ENCODE assay signal across 8 mouse cellular contexts in the genomic region with DNA sequence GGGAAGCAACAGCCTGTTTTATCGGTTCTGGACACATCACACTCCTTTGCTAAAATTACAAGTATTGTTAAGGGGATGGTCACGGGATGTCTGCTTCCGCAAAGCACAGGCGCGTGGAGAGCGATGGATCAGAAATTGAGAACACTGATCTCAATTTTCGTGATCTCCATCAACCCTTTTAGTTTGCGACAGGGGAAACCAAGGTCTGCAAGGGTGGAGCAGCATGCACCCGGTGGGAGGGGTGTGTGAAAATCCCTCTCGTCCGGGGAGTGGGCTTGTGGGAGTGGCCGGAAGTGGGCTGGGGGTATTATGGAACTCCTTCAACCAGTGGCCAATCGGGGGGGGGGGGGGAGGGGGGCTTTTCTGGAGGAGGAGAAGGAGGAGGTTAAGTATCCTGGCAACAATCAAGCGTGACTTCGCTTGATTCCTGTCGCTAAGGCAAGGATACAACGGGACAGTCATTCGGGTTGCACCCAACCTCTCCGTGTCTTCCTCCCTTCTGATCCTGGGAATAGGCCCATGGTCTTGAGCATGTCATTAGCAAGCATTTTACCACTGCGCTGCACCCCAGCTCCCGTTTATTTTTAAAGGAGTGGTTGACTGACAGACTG. TPM values are rescaled to one million over a fixed set of nuclear protein-coding genes. Genes with fewer than 3 reads are reported as not detected.
A peak's percentile ranks its signal among the peaks of the same experiment; 100 is the strongest.
DNase-seq lines count a peak whose midpoint lies in the region; ATAC-seq and TF ChIP-seq lines count a peak whose summit lies in the region.

No protein-coding gene starts in this region.

- no peak for TF ChIP-seq EP300 in heart, adult 2 months (IDR thresholded peaks at IDR 0.05; ENCODE audit: insufficient read depth, low read depth, low read length)

- 1% methylated on average over 21 of the region's 21 CpGs for WGBS in heart, adult 2 months
- WGBS in stomach, embryonic 16.5 days, result 3% methylated on average over 21 of the region's 21 CpGs

- peak overlapping the region; percentile 78 for H3K4me3 ChIP-seq in heart, adult 2 months
- peak overlapping the region; percentile 59 for H3K4me3 ChIP-seq in stomach, embryonic 16.5 days (replicated peaks; ENCODE audit: low read length)

- no peaks in the 10 kb centered on the region for H3K27me3 ChIP-seq in heart, adult 2 months (ENCODE audit: control insufficient read depth, insufficient read depth, low read length)
- H3K27me3 ChIP-seq in stomach, embryonic 16.5 days (ENCODE audit: control insufficient read depth, insufficient read depth, low read length), result no peaks in the 10 kb centered on the region

- no peaks in the 10 kb centered on the region for H3K36me3 ChIP-seq in heart, adult 2 months (ENCODE audit: control insufficient read depth, insufficient read depth, low read length)
- H3K36me3 ChIP-seq in stomach, embryonic 16.5 days (ENCODE audit: control insufficient read depth, insufficient read depth, low read length), result no peaks in the 10 kb centered on the region

- peak overlapping the region; percentile 73 for H3K4me2 ChIP-seq in stomach, embryonic 16.5 days (ENCODE audit: low read depth, low read length)

- intact Hi-C loops in heart, adult 2 months (cut with DNase I), result no loop called here

- DNase-seq in 416B (ENCODE audit: low read depth), result peak; percentile 85
- peak; percentile 50 for DNase-seq in cerebellum, postnatal 14 days
- DNase-seq in heart, adult 2 months, result peak; percentile 34 to 51
- DNase-seq in layer of hippocampus, postnatal 36 days, result peak; percentile 27 to 36
- DNase-seq in mesoderm, embryonic 11.5 days (ENCODE audit: low read depth, low spot score), result peak; percentile 83
- no peak for DNase-seq in urinary bladder, adult 2 months (ENCODE audit: low spot score)

- no peak for TF ChIP-seq CTCF in heart, adult 2 months (IDR thresholded peaks at IDR 0.05)

- no peak for TF ChIP-seq POLR2A in heart, adult 2 months (IDR thresholded peaks at IDR 0.05; ENCODE audit: insufficient read depth, low read depth, low read length)

- peak overlapping the region; percentile 77 for H3K27ac ChIP-seq in heart, adult 2 months
- H3K27ac ChIP-seq in stomach, embryonic 16.5 days (ENCODE audit: low read length), result no peak overlapping the region

- no peaks in the 10 kb centered on the region for H3K9me3 ChIP-seq in stomach, embryonic 16.5 days (replicated peaks; ENCODE audit: control insufficient read depth, low read length)

- peak; percentile 53 for ATAC-seq in CD4-positive, CD25-positive, alpha-beta regulatory T cell, adult 4 months
- peak; percentile 45; the same call in 1 of the 2 replicates for ATAC-seq in stomach, embryonic 16.5 days (ENCODE audit: insufficient read depth, low FRiP score)

- peaks cover 3% of the 10 kb centered on the region for H3K4me1 ChIP-seq in heart, adult 2 months (ENCODE audit: control insufficient read depth, insufficient read depth, low read length)
- peaks cover 8% of the 10 kb centered on the region for H3K4me1 ChIP-seq in stomach, embryonic 16.5 days (ENCODE audit: control insufficient read depth, insufficient read depth, low read length)

- H3K79me2 ChIP-seq in heart, adult 2 months (replicated peaks; ENCODE audit: control insufficient read depth, insufficient read depth, low read length), result no peaks in the 10 kb centered on the region

- peak overlapping the region; percentile 92 for H3K9ac ChIP-seq in heart, adult 2 months (ENCODE audit: low read depth, low read length)
- peak overlapping the region; percentile 75 for H3K9ac ChIP-seq in stomach, embryonic 16.5 days (ENCODE audit: low read length)

RNA-seq across cellular contexts. Expression of gene Snx10, which starts 0.7 kb away (rescaled TPM):
- 10 to 100 TPM; 27.6 to 32.1 TPM for polyA plus RNA-seq in CD4-positive, CD25-positive, alpha-beta regulatory T cell, adult 4 months (2017; shearing (Covaris generic))
- 10 to 100 TPM; 10.8 to 11.4 TPM for total RNA-seq in heart, adult 2 months (2021)
- polyA plus RNA-seq in heart, adult 2 months (2012; rRNA removed), result 3.9 and 6.5 TPM in 2 replicates
- 100 to 1,000 TPM; 104 to 106 TPM for total RNA-seq in layer of hippocampus, postnatal 36 days (2021)
- polyA plus RNA-seq in stomach, embryonic 16.5 days (2015; fragmentation: Nextera tagmentation; extraction: Ambion mirVana), result 16.0 and 17.1 TPM in 2 replicates
- polyA plus RNA-seq in urinary bladder, adult 2 months (2012; rRNA removed), result 12.3 and 14.5 TPM in 2 replicates

RNA-seq across cellular contexts. Expression of gene Cbx3, which starts 54.3 kb away (rescaled TPM):
- 100 to 1,000 TPM; 577 to 675 TPM for polyA plus RNA-seq in CD4-positive, CD25-positive, alpha-beta regulatory T cell, adult 4 months (2017; shearing (Covaris generic))
- total RNA-seq in heart, adult 2 months (2021), result 10 to 100 TPM; 58.7 to 63.9 TPM
- 7.6 and 15.7 TPM in 2 replicates for polyA plus RNA-seq in heart, adult 2 months (2012; rRNA removed)
- 100 to 1,000 TPM; 139 to 148 TPM for total RNA-seq in layer of hippocampus, postnatal 36 days (2021)
- polyA plus RNA-seq in stomach, embryonic 16.5 days (2015; fragmentation: Nextera tagmentation; extraction: Ambion mirVana), result 335 and 396 TPM in 2 replicates
- 67.3 and 76.3 TPM in 2 replicates for polyA plus RNA-seq in urinary bladder, adult 2 months (2012; rRNA removed)

RNA-seq across cellular contexts. Expression of gene Hnrnpa2b1, which starts 54.7 kb away (rescaled TPM):
- polyA plus RNA-seq in CD4-positive, CD25-positive, alpha-beta regulatory T cell, adult 4 months (2017; shearing (Covaris generic)), result 1,000 to 10,000 TPM; 1,098 to 1,432 TPM
- 100 to 1,000 TPM; 384 to 411 TPM for total RNA-seq in heart, adult 2 months (2021)
- polyA plus RNA-seq in heart, adult 2 months (2012; rRNA removed), result 91.2 and 166 TPM in 2 replicates
- total RNA-seq in layer of hippocampus, postnatal 36 days (2021), result 100 to 1,000 TPM; 518 to 547 TPM
- 1,433 and 1,504 TPM in 2 replicates for polyA plus RNA-seq in stomach, embryonic 16.5 days (2015; fragmentation: Nextera tagmentation; extraction: Ambion mirVana)
- 639 and 754 TPM in 2 replicates for polyA plus RNA-seq in urinary bladder, adult 2 months (2012; rRNA removed)
